28 mouse cellular contexts compared by ENCODE assay signal in genomic region chr9:16007516-16007915, GRCm38 (mm10).
"Had no signal": no experiment of that assay in that cellular context is flagged by ENCODE, and none has a peak within 500 bp of the region (broad histone marks: within the 10 kb centered on the region; RNA-seq: fewer than 3 reads in every experiment).

No protein-coding gene starts in this region.

- H3K27ac ChIP-seq: embryonic facial prominence, embryonic 10.5 days; embryonic facial prominence, embryonic 12.5 days; embryonic facial prominence, embryonic 13.5 days; embryonic facial prominence, embryonic 15.5 days; forebrain, embryonic 10.5 days; forebrain, embryonic 12.5 days; forebrain, embryonic 13.5 days; forebrain, embryonic 15.5 days; gastrocnemius, adult 2 months had no signal

- H3K4me3 ChIP-seq: embryonic facial prominence, embryonic 10.5 days; embryonic facial prominence, embryonic 12.5 days; embryonic facial prominence, embryonic 13.5 days; embryonic facial prominence, embryonic 15.5 days; erythroblast, embryonic 14.5 days; forebrain, embryonic 10.5 days; forebrain, embryonic 12.5 days; forebrain, embryonic 13.5 days; forebrain, embryonic 15.5 days; gastrocnemius, adult 2 months had no signal

- H3K4me2 ChIP-seq: embryonic facial prominence, embryonic 12.5 days; embryonic facial prominence, embryonic 13.5 days; embryonic facial prominence, embryonic 15.5 days; forebrain, embryonic 12.5 days; forebrain, embryonic 13.5 days; forebrain, embryonic 15.5 days had no signal

- DNase-seq: cerebellum, adult 18-20 months; cerebellum, adult 2 months; cerebellum, adult 8-10 months; cerebellum, adult 9-10 months; cerebellum, adult 9-11 months; cerebellum, postnatal 10 days; cerebellum, postnatal 14 days; cerebellum, postnatal 25 days; cerebellum, postnatal 36 days; embryo, embryonic 11 days; forebrain, postnatal 0 days; gastrocnemius, adult 2 months; gastrocnemius, postnatal 10 days; gastrocnemius, postnatal 14 days; gastrocnemius, postnatal 25 days; gastrocnemius, postnatal 36 days; heart, adult 11 months had no signal

- H3K27me3 ChIP-seq: embryonic facial prominence, embryonic 12.5 days; embryonic facial prominence, embryonic 13.5 days; embryonic facial prominence, embryonic 15.5 days; forebrain, embryonic 15.5 days had no signal

- H3K4me1 ChIP-seq: embryonic facial prominence, embryonic 10.5 days; embryonic facial prominence, embryonic 12.5 days; embryonic facial prominence, embryonic 13.5 days; embryonic facial prominence, embryonic 15.5 days; forebrain, embryonic 10.5 days; forebrain, embryonic 12.5 days; forebrain, embryonic 13.5 days; forebrain, embryonic 15.5 days had no signal

- H3K36me3 ChIP-seq: embryonic facial prominence, embryonic 10.5 days; embryonic facial prominence, embryonic 12.5 days; embryonic facial prominence, embryonic 13.5 days; embryonic facial prominence, embryonic 15.5 days; forebrain, embryonic 10.5 days; forebrain, embryonic 12.5 days; forebrain, embryonic 15.5 days had no signal

- H3K9ac ChIP-seq: embryonic facial prominence, embryonic 12.5 days; embryonic facial prominence, embryonic 13.5 days; embryonic facial prominence, embryonic 15.5 days; forebrain, embryonic 12.5 days; forebrain, embryonic 13.5 days; forebrain, embryonic 15.5 days; forebrain, postnatal 0 days had no signal

- H3K9me3 ChIP-seq: embryonic facial prominence, embryonic 10.5 days; embryonic facial prominence, embryonic 12.5 days; embryonic facial prominence, embryonic 15.5 days; forebrain, embryonic 12.5 days; forebrain, embryonic 15.5 days had no signal

- ATAC-seq: forebrain, embryonic 13.5 days; forebrain, embryonic 14.5 days; forebrain, embryonic 15.5 days; forebrain, embryonic 16.5 days; forebrain, postnatal 0 days had no signal
